Mouse (Mus musculus) G1E (cell line): ENCODE data around the gene Gpx3.

Experiments used
- CTCF ChIP-seq: IDR thresholded peaks from 2 replicates; pipeline ENCODE4 v1.5.1; 2012; ENCODE audit warnings: low read depth, low read length, inconsistent platforms, mixed read lengths
- GATA2 ChIP-seq: IDR thresholded peaks from 2 replicates; pipeline ENCODE4 v1.6.1; 2012; ENCODE audit warnings: low read depth, low read length, inconsistent platforms, borderline replicate concordance
- POLR2AphosphoS5 ChIP-seq: IDR thresholded peaks from 2 replicates; pipeline ENCODE4 v1.6.1; 2012; ENCODE audit warnings: low read depth, low read length, inconsistent platforms; ENCODE audit not compliant: insufficient replicate concordance

DNA sequence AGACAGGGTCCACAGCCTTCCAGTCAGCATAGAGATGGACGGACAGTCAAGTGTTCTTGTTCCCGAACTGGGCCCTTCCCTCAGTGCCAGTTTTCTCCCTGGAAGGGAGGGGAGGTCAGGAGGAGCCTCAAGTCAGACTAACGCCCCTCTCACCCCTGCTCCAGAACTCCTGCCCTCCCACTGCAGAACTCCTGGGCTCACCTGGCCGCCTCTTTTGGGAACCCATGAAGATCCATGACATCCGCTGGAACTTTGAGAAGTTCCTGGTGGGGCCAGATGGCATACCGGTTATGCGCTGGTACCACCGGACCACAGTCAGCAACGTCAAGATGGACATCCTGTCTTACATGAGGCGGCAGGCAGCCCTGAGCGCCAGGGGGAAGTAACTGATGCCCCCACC is 7.0 kb downstream of the Gpx3 start:
- TF ChIP-seq CTCF: no peak
- no peak for TF ChIP-seq GATA2
- TF ChIP-seq POLR2AphosphoS5: no peak
